Mouse (Mus musculus) A20 (cell line): ENCODE measurements at regions not wholly inside any gene's neighbourhood (a gene's known extent, or its start where the extent isn't known, plus 50 kb on each side); places are given as distances from the start of the nearest gene placed in this dataset.
A peak's percentile ranks its signal among the peaks of the same experiment; 100 is the strongest.

ENCODE experiments used
- DNase-seq: peaks from one replicate; pipeline ENCODE4 v3.0.0-alpha.2; 2011; ENCODE audit warnings: low read depth, low spot score

DNA sequence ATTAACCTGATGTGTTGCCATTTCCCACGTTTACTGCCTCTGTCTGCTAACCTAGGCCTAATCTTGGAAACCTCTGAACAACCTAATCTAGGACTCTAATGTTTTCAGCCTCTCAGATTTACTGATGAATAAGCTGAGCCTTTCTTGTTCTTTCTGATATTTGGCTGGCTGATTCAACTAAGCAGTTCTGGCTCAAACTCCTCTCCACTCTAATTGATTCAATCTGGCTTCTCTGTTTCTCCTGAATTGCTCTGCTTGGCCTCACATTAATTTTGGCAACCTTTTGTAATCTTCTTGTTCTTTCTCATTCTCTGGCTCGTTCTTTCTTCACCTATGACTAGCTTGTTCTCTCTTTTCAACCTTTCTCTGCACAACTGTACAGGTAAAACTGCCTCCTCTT, 1561.2 kb upstream of the Zeb2 start:
- no peak for DNase-seq

DNA sequence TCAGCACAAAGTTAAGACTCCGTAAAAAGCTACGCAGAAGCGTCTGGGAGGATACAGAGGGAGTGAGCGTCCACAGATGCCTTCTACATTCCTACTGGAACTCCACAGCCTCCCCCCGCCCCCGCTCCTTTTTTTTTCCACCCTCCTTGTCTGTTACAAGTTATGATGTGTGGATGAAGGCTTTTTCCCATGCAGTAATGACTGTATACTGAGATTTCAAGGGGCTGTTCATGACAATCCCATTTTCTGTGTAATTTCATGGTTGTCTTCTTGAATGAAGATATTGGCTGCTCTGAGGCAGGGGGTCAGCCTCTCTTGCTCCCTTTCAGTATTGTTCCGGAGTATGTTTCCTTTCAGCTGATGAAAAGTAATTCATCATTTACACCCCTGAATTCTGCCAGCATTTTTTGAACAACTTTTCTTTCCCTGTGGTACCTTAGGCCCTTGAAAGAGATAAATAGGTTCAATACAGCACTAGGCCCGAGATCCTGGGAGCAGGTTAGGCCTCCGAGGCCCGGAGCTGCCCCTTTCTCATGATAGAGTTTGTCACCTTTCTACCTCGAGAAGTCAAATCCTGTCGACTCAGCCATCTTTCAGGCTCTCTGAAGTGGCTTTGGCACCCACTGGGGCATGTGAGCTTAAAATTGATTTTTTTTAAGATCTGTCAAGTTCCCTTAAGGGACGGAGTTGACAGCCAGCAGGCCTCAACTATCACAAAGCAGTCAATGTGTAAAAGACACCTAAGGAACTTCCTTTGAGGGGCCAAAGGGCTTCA, 1552.5 kb upstream of the Zeb2 start:
- no peak for DNase-seq

DNA sequence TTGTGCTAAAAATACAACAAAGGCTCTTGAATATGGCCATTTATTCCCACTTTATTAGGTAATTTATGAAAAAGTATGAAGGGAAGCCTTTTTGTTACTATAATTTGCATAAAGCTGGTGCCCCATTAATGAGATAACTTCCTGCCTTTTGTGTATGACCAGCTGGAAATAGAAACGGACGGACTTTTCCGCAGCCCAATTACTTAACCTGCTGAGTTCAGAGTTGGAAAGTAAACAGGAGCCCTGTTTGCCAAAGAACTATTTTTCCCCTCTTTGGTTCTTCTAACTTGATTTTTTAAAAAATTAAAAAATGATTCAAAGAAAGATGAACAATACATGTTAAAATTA, 1549.8 kb upstream of the Zeb2 start:
- no peak for DNase-seq

DNA sequence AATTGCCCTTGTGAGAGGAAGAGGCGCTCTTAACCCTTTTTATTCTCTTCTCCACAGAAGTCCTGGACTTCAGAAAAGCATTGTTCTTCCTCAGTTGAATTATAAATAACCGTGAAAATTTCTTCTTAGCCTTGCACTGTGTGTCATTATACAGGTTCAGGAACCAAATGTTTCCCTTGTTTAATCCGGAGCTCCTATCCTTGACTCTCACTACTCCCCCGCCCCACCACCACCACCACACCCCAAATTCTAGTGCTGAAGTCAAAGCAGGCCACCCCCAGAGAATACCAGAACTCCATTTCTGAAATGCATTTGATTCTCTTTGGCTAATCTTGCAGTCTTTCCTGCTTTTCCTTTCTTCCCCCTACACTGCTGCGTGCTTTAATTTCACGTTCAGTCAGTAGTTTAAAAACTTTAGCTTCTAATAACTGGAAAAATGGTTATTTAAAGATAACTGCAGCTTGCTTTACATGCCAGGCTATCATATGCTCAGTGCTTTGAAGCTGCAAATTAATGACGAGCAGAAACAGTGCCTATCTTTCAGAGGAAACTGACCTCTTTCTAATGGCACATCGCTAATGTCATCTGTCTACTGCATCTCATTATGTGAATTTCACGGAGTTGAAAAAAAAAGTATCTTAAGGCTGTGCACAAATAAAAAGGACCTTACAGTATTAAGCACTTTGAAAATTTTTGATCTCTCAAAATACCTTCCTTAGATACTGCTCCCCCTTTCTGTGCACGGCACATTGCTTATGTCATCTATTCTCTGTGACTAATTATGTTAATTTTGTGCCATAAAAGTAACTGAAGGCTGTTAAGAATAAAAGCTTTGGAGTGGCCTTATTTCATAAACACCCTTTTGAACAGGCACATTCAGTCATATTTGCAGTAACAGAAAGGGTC, 1549.1 kb upstream of the Zeb2 start:
- no peak for DNase-seq

DNA sequence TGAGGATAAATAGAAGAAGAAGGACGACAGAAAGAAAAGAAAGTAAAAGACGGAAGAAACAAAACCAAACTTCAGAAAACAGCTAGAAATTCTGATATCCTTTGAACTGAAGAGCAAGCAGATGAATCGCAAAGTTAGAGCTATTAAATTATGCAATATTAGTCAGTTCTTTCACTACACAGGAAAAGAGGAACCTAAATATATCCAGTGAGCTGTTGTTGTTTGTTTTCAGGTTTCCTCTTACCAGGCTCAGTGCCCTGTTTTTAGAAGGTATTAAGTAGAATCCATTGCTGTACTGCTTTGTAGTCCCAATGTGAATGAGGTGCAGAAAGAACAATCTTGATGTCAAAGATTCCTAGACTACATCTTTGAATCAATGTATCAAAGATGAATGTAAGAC, 1544.7 kb upstream of the Zeb2 start:
- DNase-seq: peak; percentile 13

DNA sequence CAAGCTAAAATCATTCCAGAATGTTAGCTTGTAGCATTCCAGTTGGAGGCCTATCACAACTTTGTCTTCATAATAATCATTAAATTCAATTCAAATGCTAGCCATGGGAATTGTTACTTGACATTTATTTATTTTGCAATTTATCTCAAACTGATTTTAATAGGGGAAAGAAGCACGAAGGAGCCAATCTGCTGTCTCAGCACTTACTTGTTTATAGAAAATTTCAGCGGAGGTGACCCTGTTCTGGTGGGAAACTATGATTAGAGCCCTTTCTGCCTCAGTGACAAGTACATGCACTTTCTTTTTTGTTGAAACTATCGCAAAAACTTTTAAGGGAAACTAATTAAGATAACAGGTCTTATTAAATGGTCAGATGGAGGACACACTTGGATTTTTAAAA, 1543.4 kb upstream of the Zeb2 start:
- no peak for DNase-seq

DNA sequence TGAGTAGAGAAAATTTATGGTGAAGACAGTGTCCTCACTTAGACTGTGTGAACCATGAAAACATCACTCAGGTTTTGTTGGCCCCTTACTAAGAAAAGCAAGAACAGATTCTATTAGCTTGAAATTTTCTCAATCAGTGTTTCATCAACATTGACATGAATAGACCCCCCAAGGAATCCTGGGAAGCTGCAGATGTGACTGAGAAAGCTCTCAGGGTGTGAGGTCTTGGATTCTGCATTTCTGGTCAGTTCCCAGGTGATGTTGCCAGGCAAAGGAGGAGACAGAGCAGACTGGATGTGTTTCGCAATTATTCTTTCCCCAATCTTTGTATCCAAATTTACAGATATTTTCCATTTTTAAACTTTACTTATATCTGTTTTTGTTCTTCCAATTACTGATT, 1538.1 kb upstream of the Zeb2 start:
- no peak for DNase-seq

DNA sequence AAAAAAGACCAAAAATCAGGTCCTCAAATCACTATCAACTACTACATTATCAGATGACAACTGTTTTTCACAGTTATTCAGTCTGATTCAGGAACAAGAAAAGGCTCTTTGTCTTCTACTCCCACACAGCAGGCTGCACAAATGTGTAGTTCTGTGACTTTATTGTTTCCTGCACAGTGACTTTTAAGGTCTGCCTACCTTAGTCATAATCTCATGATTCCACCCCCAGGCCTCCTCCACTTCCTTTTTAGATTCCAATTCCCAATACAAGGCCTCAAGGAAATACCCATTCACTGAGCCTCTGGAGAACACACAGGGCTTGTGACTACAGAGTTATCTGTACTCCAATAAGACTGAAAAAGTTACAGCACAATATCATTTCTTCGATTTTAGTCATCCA, 1535.4 kb upstream of the Zeb2 start:
- DNase-seq: no peak

DNA sequence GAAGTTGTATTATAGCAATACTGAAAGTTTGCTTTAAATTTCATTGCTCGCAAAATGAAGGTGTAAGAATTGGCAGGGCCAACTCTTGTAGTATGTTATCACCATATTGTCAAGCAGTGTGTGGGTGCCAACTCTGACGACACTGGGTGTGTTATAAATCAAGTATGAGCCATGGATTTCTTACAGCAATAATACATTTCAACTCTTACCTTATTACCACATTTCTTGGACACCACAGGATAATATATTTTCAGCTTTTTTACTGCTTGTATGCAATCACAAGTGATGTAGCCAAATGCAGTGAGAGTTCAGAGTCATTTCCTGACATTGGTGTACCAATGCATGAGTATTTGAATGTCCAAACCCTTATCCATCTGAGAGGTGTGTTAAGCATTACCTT, 1529.2 kb upstream of the Zeb2 start:
- no peak for DNase-seq

DNA sequence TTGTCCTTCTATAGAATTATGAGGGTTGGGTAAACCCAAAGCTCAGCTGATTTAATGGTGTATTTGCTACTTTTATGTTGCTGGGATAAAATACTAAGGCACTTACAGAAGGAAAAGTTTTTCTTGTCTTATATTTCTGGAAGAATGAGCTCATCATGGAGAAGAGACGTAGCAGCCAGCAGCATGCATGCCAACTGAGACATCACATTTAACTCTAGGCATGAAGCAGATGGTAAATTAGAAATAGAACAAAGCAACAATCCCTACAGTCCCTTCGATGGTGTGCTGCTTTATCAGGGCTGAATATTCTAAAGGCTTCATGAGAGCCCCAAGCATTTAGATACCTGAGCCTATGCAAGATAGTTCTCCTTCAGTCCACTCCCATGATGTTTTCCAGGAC, 1492.0 kb upstream of the Zeb2 start:
- no peak for DNase-seq

DNA sequence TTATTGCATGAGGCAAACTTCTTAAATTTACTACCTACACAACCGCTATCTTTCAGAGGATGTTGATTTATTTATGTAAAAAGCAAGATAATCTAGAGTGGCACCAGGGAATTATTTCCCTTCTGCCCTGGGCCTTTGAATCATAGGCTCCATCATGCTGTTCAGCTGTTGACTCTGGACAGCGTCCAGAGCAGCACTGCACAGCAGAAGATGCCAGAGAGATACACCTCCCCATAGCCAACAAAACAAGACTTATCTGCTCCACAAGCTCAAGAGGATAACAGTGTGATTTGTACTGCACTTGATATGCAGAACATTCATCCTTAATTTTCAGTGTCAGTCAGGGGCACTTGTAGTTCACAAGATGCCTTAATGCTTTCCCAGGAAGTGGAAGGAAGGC, 1464.6 kb upstream of the Zeb2 start:
- no peak for DNase-seq

DNA sequence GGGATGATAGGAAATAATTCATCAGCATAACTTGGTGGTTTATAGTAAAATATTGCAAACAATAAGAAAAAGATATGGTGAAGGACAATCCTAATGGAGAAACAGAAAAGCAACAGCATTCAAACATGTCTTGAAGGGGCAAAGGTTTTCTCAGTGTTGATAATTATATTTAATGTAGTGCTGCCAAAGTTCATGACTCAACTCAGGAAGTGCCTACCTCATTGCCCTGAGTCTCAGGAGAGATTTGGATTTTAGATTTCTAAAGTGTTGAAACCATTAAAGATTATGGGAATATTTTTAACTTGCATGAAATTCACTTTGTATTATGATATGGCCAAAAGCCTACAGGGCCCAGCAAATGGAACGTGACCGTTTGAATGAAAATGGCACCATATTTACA, 1453.2 kb upstream of the Zeb2 start:
- DNase-seq: no peak

DNA sequence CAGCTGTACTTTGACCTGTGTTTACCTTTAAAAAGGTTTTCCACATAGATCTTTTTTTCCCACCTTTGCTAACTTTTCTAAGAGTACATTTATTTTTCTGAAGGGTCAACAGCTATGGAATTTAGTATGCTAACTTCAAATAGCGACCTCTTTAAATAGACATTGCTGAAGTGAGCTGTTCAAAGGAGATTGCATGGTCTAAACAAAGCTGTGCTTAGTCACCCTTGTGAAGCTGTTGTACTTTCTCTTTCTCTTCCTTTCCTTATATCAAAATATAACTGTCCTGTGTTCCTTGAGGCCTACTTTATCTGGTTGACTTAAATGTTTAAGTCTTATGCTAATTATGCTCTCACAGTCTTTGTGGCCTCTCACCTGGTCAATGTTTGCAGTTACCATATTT, 1416.2 kb upstream of the Zeb2 start:
- peak; percentile 39 for DNase-seq

DNA sequence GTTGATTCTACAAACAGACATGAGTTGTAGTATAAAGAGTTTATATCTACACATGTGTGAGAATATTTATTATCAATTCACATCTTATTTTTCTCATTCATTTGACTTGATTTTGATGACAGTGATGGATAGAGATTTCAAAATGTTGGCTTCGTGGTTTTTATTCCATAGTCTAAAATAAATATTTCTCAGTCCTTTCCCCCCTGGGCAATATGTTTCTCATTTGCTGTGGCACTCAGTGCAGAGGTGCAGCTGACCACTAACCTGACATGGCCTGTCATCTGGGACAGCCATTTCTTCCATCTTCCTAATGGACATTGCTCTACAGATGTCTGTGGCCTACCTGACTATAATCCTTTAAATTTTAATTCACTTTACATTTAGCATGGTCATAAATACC, 1413.5 kb upstream of the Zeb2 start:
- DNase-seq: no peak

DNA sequence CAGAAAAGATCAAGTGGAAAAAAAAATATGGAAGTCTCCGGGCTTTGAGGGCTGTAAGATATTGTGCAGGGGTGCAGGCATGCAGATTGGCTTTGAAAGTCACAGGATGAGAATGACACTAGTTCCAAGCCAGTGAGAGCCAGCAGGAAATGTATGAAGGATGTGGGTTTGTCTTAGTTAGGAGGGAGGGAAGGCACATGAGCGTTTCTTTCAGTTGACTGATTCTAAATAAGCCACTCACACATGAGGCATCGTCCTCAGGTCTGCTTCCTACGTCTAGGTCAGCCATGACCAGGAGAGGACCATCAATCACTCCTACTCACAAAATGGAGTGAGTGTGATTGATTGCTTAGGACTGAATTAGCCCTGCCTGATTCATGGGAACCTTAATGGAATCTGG, 1408.0 kb upstream of the Zeb2 start:
- DNase-seq: no peak

DNA sequence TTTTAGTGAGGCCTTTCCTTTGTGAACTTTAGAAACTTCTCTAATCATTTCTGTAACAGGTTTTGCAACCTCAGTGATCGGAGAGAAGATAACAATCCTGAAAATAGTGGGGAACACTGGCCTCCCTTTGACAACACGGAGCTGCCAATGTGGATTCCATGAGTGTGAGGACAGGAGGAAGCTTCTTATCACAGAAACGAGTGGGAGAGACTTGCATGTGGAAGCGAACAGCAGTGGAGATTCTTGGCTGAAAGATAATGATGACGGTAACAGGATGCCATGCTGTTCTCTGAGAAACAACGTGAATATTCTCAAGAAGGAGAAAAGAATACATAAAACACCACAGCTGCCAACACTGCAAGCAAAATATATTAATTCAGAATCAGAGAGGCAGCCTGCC, 1407.4 kb upstream of the Zeb2 start:
- DNase-seq: no peak

DNA sequence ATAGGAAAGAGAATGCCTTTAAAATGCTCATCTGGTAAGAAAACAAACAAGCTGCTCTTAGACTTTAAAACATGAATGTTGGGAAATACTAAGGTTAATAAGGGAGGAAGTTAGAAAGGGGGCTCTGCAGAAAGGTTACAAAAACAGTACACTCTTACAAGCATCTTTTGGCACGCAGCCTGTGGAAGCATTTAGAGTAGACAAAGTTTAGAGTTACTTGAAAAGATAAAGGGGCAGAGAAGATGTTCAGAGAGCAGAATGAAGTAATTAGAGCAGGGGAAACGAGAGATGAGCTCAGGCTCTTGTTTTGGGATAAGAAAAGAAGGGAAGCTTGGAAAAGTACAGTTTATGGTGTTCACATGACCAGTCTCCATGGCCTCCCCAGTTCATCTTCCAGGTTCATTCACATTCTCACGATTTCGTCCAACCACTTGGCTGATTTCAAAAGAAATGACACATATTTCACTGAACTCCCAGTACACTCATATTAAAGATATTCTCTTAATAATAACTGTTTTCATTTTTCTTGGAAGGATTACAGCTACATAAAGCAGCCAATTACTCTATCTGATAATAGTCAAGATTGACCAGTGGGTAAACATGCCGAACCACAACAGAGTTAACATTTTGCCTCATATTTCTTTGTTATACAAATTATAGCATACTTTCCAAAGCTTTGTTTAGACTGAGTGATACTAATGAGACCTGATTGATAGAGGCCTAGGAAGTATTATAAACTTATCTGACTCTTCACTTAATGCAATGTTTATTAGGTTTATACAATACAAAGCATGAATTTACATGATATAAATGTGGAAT, 1404.2 kb upstream of the Zeb2 start:
- no peak for DNase-seq

DNA sequence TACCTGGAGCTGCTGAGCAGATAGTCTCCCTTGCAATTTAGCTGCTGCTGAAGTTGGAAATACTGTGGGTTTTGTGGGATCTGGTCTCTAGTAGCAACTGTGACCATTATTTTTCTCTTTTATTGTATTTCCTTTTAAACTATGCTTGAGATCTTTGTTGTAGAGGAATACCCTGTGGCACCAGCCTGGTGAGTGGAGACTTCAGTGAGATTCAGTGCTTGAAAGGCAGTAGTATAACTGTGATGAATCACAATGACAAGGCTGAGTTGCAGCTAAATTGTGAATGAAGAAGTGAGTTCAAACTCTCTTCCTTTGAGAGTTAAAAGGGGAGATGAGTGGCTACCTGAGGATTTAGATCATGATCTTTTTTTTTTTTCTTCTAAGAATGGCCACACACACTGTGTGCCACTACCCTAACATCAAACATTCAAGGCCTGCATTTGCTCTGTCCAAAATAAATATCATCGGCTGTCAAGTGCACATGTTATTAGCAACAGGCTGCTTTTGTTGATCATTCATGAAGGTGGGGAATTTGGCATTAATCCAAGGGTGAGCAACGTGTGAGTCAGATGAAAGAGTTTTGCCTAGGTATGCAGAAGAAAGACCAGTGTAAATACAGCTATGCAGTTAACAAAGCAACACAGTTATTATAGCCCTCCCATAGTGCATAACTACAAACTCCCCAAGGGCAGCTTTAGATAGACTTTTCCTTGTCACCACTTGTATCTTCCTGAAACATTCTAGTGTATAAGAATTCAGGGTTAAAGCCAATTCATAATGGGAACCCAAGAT, 1395.2 kb upstream of the Zeb2 start:
- DNase-seq: no peak

DNA sequence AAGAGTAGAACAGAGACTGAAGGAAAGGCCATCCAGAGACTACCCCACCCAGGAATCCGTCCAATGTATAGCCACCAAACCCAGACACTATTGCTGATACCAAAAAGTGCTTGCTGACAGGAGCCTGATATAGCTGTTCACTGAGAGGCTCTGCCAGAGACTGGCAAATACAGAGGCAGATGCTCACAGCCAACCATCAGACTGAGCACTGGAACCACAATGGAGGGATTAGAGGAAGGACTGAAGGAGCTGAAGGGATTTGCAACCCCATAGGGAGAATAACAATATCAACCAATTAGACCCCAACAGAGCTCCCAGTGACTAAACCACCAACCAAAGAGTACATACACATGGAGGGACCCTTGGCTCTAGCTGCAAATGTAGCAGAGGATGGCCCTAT, 1389.8 kb upstream of the Zeb2 start:
- no peak for DNase-seq

DNA sequence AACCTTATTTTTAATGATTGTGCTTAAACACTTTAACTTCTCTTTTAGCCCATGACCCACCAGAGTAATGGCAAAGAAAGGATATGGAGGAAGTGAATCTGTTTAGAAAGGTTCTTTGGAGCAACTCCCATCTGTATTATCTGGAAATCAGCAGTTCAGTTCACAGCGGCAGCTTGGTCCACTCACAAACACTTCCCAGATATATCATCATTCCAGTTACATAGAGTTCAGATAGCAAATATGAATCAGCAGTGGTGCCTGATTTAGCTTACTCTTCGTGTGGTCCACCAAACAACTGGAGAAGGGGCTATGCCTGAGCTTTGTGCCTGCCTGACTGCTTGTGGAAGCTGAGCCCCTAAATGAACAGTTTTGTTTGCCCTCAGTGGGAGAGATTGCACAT, 1385.9 kb upstream of the Zeb2 start:
- DNase-seq: no peak

DNA sequence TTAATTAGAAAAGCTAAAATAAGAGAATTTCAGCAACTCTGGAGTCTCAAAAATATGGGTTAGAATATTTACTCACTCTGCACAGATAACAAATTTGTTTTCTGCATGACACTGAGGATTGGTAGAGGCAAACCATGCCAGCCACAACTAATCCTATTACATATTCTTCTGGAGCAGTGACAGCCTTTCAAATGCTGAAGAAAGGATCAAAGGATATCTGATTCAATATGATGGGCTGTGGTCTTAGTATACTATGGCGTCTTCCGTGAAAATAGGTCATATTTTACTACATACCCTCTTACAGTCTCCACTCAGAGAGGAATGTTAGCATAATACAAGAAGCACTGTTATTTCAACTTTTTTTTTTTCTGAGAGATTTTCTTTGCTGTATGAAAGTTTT, 1375.1 kb upstream of the Zeb2 start:
- DNase-seq: no peak

DNA sequence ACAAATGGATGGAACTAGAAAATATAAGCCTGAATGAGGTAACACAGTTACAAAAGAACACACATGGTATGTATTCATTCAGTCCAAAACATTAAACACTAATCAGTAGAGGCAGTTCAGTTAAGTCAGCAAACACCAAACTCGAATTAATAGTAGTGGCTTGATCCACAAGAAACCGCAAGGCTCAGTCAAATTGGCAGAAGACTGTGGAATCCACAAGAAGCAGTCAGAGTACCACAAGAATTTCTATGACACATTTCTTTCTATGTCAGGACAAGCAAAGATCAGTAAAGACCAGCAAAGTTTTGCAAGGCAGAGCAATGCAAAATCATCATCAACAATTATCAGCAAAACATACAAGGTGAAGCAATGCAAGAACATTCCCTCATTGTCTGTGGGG, 1373.9 kb upstream of the Zeb2 start:
- no peak for DNase-seq
